Mouse (Mus musculus) forebrain, embryonic 12.5 days (tissue): ENCODE results near the gene Jak3. TPM values are rescaled to one million over a fixed set of nuclear protein-coding genes. Genes with fewer than 3 reads are reported as not detected.

Experiments
- ATAC-seq: fragments of 200-750 bp; cut with Nextera tagmentation; 2 replicates; pipeline ENCODE4 v1.8.0; 2017; ENCODE audit warnings: moderate TSS enrichment; ENCODE audit not compliant: low FRiP score
- H3K27ac ChIP-seq: fragments of 300-500 bp; sonication (generic); 2 replicates; pipeline ENCODE4 v1.5.1; 2016; ENCODE audit warnings: mild to moderate bottlenecking
- H3K27me3 ChIP-seq: fragments of 300-500 bp; sonication (generic); 2 replicates; pipeline ENCODE4 v1.6.1; 2016; ENCODE audit warnings: mild to moderate bottlenecking
- H3K36me3 ChIP-seq: fragments of 300-500 bp; sonication (generic); replicated peaks from 2 replicates; pipeline ENCODE4 v1.6.1; 2016; ENCODE audit warnings: mild to moderate bottlenecking
- H3K4me1 ChIP-seq: fragments of 300-500 bp; sonication (generic); 2 replicates; pipeline ENCODE4 v1.6.1; 2016
- H3K4me2 ChIP-seq: fragments of 300-500 bp; sonication (generic); 2 replicates; pipeline ENCODE4 v1.6.1; 2016; ENCODE audit warnings: mild to moderate bottlenecking, moderate library complexity
- H3K4me3 ChIP-seq: fragments of 300-500 bp; sonication (generic); replicated peaks from 2 replicates; pipeline ENCODE4 v1.5.1; 2016; ENCODE audit warnings: mild to moderate bottlenecking
- H3K9ac ChIP-seq: fragments of 300-500 bp; sonication (generic); 2 replicates; pipeline ENCODE4 v1.6.1; 2016; ENCODE audit warnings: mild to moderate bottlenecking
- H3K9me3 ChIP-seq: fragments of 300-500 bp; sonication (generic); 2 replicates; pipeline ENCODE4 v1.6.1; 2016
- WGBS: fragments of 180-500 bp; shearing (Covaris S2); methylation state at CpG from one replicate; pipeline ENCODE4 v1.1.7; 2016; 5-methylcytosine and 5-hydroxymethylcytosine counted together
- polyA plus RNA-seq: library from polyadenylated mRNA; unstranded; fragments of >200 nt; fragmentation: Nextera tagmentation; extraction: Ambion mirVana; gene quantifications from 2 replicates; pipeline ENCODE4 v1.2.1, GENCODE M21; 2016

The Jak3 gene
- polyA plus RNA-seq, 1 experiment from 2014 or later: 2.9 TPM

DNA sequence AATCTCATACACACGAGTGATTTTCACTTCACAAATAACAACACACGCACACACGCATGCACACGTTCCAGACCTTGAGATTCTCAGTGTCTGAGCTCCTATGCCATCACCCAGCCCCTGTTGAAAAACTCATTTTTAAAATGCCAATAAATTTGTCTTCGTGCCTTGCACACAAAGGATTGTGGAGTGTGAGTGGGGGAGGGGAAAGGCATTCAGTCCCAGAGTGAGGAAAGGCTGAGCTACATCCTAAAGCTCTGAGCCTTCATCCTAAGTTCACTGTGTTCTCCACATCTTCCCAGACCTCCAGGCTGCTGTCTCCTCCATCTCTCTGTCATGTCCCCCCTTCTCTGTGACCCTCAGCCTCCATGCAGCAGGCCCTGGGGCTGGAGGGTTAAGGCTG, 8.8 kb upstream of the Jak3 start:
- WGBS: 51% methylated on average over 5 of the region's 5 CpGs
- Histone ChIP-seq H3K27ac (peak overlapping the region; percentile 51), H3K9ac (peak overlapping the region; percentile 39; the same call in 1 of the 2 replicates), H3K9me3 (no peaks in the 10 kb centered on the region), H3K27me3 (peaks cover 62% of the 10 kb centered on the region), H3K4me1 (peaks cover 56% of the 10 kb centered on the region), H3K36me3 (peaks cover 15% of the 10 kb centered on the region; the same call in 1 of the 2 replicates), H3K4me2 (0 out of 2 replicates have a peak overlapping the region, but pooled peaks have one; percentile 30), H3K4me3 (no peak overlapping the region)
- ATAC-seq: no peak

DNA sequence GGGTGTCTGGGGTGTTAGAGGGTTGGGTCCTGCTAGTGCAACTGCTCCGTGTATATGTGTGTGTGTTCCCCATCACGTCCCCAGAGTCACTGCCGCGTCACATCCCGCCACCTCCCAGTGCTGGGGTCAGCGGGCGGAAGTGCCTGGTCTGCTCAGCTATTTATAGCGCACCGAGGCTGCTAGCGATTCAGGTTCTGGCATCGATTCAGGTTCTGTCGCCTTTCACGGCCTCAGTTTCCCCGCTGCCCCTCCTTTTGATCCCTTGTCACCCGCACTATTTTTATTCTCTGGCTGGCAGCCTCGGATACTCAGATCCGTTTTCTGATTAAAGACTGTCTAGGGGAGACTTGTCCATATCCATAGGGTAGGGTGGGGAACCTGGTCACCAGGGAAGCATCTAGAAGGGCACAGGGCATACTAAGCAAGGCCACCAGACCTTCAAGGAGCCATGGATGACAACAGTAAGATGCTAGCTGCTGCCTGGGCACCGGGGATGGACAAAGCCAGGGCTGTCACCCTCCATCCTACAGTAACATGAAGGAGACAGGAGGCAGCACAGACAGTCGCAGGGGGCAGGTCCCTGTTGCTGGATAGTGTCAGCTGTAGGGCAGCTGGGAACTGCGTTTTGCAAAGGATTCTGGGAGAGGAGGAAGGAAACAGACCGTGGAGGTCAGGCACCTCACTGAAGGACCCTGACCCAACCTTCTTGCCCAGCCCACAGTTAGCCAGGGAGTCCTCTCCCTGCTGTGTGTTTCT, 7.7 kb upstream of the Jak3 start:
- Histone ChIP-seq H3K4me2 (peak overlapping the region; percentile 30), H3K4me3 (no peak overlapping the region; the same call in 1 of the 2 replicates), H3K27ac (no peak overlapping the region), H3K9ac (no peak overlapping the region; the same call in 1 of the 2 replicates), H3K36me3 (0 out of 2 replicates have a peak, but pooled peaks cover 5% of the 10 kb centered on the region), H3K4me1 (peaks cover 56% of the 10 kb centered on the region), H3K27me3 (peaks cover 62% of the 10 kb centered on the region), H3K9me3 (no peaks in the 10 kb centered on the region)
- WGBS: 7% methylated on average over 21 of the region's 21 CpGs
- ATAC-seq: no peak

- H3K36me3 ChIP-seq: no peaks in the 10 kb centered on the region
- peak overlapping the region; percentile 95 for H3K4me2 ChIP-seq
- WGBS: 7% methylated on average over 11 of the region's 12 CpGs
- peaks cover 59% of the 10 kb centered on the region for H3K27me3 ChIP-seq
- peak overlapping the region; percentile 70 for H3K27ac ChIP-seq
- no peaks in the 10 kb centered on the region for H3K9me3 ChIP-seq
- H3K9ac ChIP-seq: peak overlapping the region; percentile 70
- ATAC-seq: peak; percentile 13
- peaks cover 51% of the 10 kb centered on the region for H3K4me1 ChIP-seq
- peak overlapping the region; percentile 56 for H3K4me3 ChIP-seq
Measured at GRCm38 (mm10) chr8:71670198-71670597, 5.9 kb upstream of the Jak3 start.

DNA sequence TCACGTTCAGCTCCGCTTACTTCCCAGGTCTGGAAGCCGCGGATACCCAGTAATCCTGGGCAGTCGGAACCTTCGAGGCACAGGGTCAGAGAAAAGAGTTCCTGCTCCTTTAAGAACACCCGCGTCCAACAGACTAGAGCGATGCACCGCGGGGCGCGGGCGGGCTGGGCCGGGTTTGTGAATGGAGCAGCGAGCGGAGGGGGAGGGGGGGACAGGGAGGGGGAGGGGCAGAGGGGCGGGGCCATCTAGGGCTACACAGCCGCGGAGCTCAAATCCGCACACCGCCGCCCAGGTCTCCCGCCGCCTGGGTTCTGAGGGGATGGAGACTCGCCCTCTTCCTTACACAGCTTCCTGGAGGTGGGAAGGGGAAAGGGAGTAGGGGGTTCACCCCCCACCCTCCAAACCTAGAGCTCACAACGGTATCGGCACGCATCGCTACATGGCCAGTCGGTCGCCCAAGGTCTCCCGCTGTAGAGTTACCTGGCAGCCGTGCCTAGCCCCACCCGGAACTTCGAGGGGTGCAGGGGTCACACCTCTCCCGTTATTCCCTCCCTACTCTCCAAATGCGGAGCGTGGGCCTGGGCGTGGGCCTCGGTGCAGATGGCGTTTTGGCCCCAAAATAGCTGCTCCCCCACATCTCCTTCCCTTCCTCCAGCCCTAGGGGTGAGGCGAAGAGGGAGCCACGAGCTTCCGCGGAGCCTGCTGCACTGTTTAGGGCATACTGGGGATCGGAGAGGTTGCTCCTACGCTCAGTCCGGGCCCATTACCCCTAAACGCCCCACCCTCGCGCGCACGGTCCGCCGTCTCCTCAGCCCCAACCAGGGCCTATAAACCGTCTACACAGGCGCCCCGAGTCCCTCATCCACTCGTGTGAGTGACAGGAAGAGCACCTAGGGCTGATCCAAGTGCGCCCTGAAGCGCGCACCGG, 5.2 kb upstream of the Jak3 start:
- Histone ChIP-seq H3K4me1 (peaks cover 47% of the 10 kb centered on the region), H3K9ac (peak overlapping the region; percentile 70), H3K27ac (peak overlapping the region; percentile 70), H3K9me3 (no peaks in the 10 kb centered on the region), H3K4me3 (peak overlapping the region; percentile 56), H3K4me2 (peak overlapping the region; percentile 95), H3K36me3 (no peaks in the 10 kb centered on the region), H3K27me3 (peaks cover 64% of the 10 kb centered on the region)
- peak; percentile 73 for ATAC-seq
- WGBS: under 1% methylated on average over 55 of the region's 64 CpGs

GRCm38 (mm10) chr8:71671549-71671965, 4.5 kb upstream of the Jak3 start, which contains the start of gene Unc13a:
Gene Unc13a, minus strand, starts transcription at chr8:71671757.
- peaks cover 64% of the 10 kb centered on the region for H3K27me3 ChIP-seq
- H3K9me3 ChIP-seq: no peaks in the 10 kb centered on the region
- H3K4me2 ChIP-seq: peak within 1 kb of the TSS; percentile 95
- H3K9ac ChIP-seq: peak within 1 kb of the TSS; percentile 70
- H3K4me1 ChIP-seq: peaks cover 49% of the 10 kb centered on the region
- peak within 1 kb of the TSS; percentile 56 for H3K4me3 ChIP-seq
- ATAC-seq: peak; percentile 79
- WGBS: 0% methylated on average over 41 of the region's 42 CpGs
- H3K27ac ChIP-seq: peak within 1 kb of the TSS; percentile 70
- no peaks in the 10 kb centered on the region for H3K36me3 ChIP-seq

GRCm38 (mm10) chr8:71672168-71672735, 3.8 kb upstream of the Jak3 start:
- peak overlapping the region; percentile 70; the same call in 1 of the 2 replicates for H3K9ac ChIP-seq

GRCm38 (mm10) chr8:71674071-71674470, 2.0 kb upstream of the Jak3 start:
- Histone ChIP-seq H3K27me3 (peaks cover 67% of the 10 kb centered on the region), H3K36me3 (no peaks in the 10 kb centered on the region), H3K4me1 (peaks cover 29% of the 10 kb centered on the region), H3K9ac (no peak overlapping the region), H3K9me3 (no peaks in the 10 kb centered on the region), H3K4me3 (no peak overlapping the region), H3K4me2 (no peak overlapping the region), H3K27ac (no peak overlapping the region)
- no peak for ATAC-seq
- 73% methylated on average over 2 of the region's 2 CpGs for WGBS

More at GRCm38 (mm10) chr8:71672168-71672735, 3.8 kb upstream of the Jak3 start:
- no peak for ATAC-seq
- Histone ChIP-seq H3K27me3 (peaks cover 65% of the 10 kb centered on the region), H3K4me1 (peaks cover 45% of the 10 kb centered on the region), H3K4me2 (peak overlapping the region; percentile 95), H3K36me3 (no peaks in the 10 kb centered on the region), H3K9me3 (no peaks in the 10 kb centered on the region), H3K27ac (no peak overlapping the region), H3K4me3 (peak overlapping the region; percentile 56)
- 66% methylated on average over 6 of the region's 6 CpGs for WGBS

DNA sequence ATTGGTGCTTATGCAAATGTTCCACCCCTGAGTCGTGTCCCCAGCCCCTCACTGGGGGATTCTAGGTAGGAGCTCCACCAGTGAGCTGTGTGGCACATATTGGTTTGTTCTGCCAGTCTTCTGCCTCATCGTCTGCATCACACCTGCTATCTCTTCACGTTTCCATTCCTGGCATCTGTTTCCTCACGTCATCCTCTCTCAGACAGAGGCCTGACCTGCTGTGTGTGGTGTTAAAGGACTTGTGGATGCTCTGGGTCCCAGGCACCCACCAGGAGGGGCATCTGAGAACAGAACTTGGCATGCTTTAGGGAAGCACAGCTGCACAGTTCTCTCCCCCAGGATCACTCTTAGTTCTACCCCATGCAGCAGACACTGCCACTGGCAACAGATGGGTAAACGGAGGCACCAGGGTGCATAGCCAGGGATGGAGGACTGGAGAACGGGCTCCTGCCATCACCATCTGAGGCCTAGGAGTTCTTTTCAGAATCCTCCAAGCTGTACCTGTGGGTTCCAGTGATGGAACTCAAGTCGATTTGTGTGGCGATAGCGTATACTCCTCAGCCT, 558 bp upstream of the Jak3 start:
- Histone ChIP-seq H3K36me3 (no peaks in the 10 kb centered on the region), H3K4me3 (peak overlapping the region; percentile 71), H3K9ac (0 out of 2 replicates have a peak overlapping the region, but pooled peaks have one; percentile 85), H3K27me3 (peaks cover 68% of the 10 kb centered on the region), H3K4me1 (peaks cover 28% of the 10 kb centered on the region), H3K27ac (no peak overlapping the region), H3K4me2 (peak overlapping the region; percentile 95), H3K9me3 (no peaks in the 10 kb centered on the region)
- 26% methylated on average over 9 of the region's 9 CpGs for WGBS
- no peak for ATAC-seq

DNA sequence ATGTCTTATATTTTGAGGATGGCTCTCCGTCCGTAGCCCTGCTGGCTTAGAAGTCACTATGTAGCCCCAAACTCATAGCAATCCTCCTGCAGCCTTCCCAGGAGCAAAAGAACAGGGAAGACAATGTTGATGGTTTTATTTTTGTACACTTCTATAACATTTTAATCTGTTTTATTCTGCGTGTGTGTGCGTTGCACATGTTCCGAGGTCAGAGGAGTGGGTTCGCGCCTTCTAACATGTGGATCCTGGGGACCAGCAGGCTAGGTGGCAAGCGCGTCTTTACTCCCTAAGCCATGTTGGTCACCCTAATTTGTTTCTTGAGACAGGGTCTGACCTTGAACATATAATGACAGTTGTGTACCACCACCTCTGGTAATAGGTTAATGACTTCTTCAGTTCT, 707 bp downstream of the Jak3 start:
- no peak for ATAC-seq
- Histone ChIP-seq H3K4me2 (peak overlapping the region; percentile 95), H3K9me3 (no peaks in the 10 kb centered on the region), H3K4me3 (peak overlapping the region; percentile 71), H3K27ac (no peak overlapping the region), H3K9ac (peak overlapping the region; percentile 85), H3K4me1 (peaks cover 24% of the 10 kb centered on the region), H3K36me3 (no peaks in the 10 kb centered on the region), H3K27me3 (peaks cover 81% of the 10 kb centered on the region)
- WGBS: 55% methylated on average over 9 of the region's 9 CpGs

DNA sequence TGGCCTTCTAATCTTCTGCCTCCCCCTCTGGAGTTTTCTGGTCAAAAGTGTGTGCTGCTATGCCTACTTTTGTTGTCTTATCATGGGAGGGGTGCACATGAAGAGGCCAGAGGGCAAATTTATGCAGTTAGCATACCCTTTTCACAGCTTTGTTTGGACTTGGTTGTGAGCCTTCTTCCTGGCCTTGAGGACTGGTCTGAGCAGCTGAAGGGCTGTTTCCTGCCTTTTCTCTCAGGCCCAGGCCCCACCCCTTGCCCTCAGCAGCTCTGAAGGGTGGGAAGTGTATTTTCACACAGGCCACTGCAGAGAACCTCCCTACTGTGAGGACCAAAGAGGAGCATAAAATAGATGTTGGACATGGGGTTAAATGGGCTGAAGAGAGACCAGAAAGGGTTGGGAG, 1.5 kb downstream of the Jak3 start:
- Histone ChIP-seq H3K4me1 (peaks cover 21% of the 10 kb centered on the region), H3K27ac (no peak overlapping the region)
- no peak for ATAC-seq

DNA sequence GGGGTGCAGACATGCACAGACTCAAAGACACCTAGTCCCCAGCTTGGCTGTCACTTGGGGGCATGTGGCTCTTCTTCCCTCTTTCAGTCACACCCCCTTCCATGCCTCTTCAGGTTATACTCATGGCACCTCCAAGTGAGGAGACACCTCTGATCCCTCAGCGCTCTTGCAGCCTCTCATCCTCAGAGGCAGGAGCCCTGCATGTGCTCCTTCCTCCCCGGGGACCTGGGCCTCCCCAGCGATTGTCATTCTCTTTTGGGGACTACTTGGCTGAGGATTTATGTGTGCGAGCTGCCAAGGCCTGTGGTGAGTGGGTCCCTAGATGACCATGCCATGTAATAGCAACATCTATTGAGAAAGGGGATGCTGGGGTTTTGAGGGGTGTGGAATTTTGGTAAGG, 2.1 kb downstream of the Jak3 start:
- Histone ChIP-seq H3K27me3 (peaks cover 85% of the 10 kb centered on the region), H3K36me3 (no peaks in the 10 kb centered on the region), H3K4me1 (peaks cover 21% of the 10 kb centered on the region), H3K9ac (no peak overlapping the region), H3K4me2 (no peak overlapping the region), H3K4me3 (no peak overlapping the region), H3K27ac (no peak overlapping the region), H3K9me3 (no peaks in the 10 kb centered on the region)
- 59% methylated on average over 4 of the region's 4 CpGs for WGBS
- ATAC-seq: no peak

More for the DNA sequence above, 1.5 kb downstream of the Jak3 start:
- H3K9ac ChIP-seq: no peak overlapping the region
- peaks cover 85% of the 10 kb centered on the region for H3K27me3 ChIP-seq
- H3K4me2 ChIP-seq: no peak overlapping the region
- no peak overlapping the region for H3K4me3 ChIP-seq
- H3K36me3 ChIP-seq: no peaks in the 10 kb centered on the region
- no peaks in the 10 kb centered on the region for H3K9me3 ChIP-seq
